Mouse (Mus musculus) stomach, embryonic 14.5 days (tissue): ENCODE measurements around the gene Imp4. TPM values are rescaled to one million over a fixed set of nuclear protein-coding genes. Genes with fewer than 3 reads are reported as not detected.

Source experiments
- ATAC-seq: fragments of 200-750 bp; cut with Nextera tagmentation; 2 replicates; pipeline ENCODE4 v1.8.0; 2017; ENCODE audit warnings: low read depth, moderate TSS enrichment; ENCODE audit not compliant: insufficient number of reproducible peaks, insufficient read depth, low FRiP score
- H3K27ac ChIP-seq: fragments of 300-500 bp; sonication (generic); 2 replicates; pipeline ENCODE4 v1.5.1; 2014; ENCODE audit warnings: mild to moderate bottlenecking, low read length, moderate library complexity, mixed read lengths
- H3K27me3 ChIP-seq: fragments of 300-500 bp; sonication (generic); 2 replicates; pipeline ENCODE4 v1.6.1; 2014; ENCODE audit warnings: low read length, control low read depth, mixed read lengths; ENCODE audit not compliant: control insufficient read depth, insufficient read depth
- H3K36me3 ChIP-seq: fragments of 300-500 bp; sonication (generic); 2 replicates; pipeline ENCODE4 v1.6.1; 2014; ENCODE audit warnings: mild to moderate bottlenecking, control low read depth, low read length, moderate library complexity, mixed read lengths; ENCODE audit not compliant: control insufficient read depth, insufficient read depth
- H3K4me1 ChIP-seq: fragments of 300-500 bp; sonication (generic); 2 replicates; pipeline ENCODE4 v1.6.1; 2014; ENCODE audit warnings: low read length, control low read depth, mixed read lengths; ENCODE audit not compliant: control insufficient read depth, insufficient read depth
- H3K4me2 ChIP-seq: fragments of 300-500 bp; sonication (generic); replicated peaks from 2 replicates; pipeline ENCODE4 v1.6.1; 2014; ENCODE audit warnings: low read depth, low read length, control low read depth
- H3K4me3 ChIP-seq: fragments of 300-500 bp; sonication (generic); 2 replicates; pipeline ENCODE4 v1.5.1; 2014; ENCODE audit warnings: low read depth, low read length, control low read depth
- H3K9ac ChIP-seq: fragments of 300-500 bp; sonication (generic); replicated peaks from 2 replicates; pipeline ENCODE4 v1.6.1; 2014; ENCODE audit warnings: low read depth, mild to moderate bottlenecking, control low read depth, low read length, moderate library complexity, mixed read lengths
- H3K9me3 ChIP-seq: fragments of 300-500 bp; sonication (generic); 2 replicates; pipeline ENCODE4 v1.6.1; 2016; ENCODE audit warnings: low read depth, low read length, control low read depth; ENCODE audit not compliant: control insufficient read depth
- WGBS: fragments of 180-500 bp; shearing (Covaris S2); extraction: QIAGEN DNeasy Blood & Tissue Kit; methylation state at CpG from one replicate; pipeline ENCODE4 v1.1.7; 2014; 5-methylcytosine and 5-hydroxymethylcytosine counted together
- polyA plus RNA-seq: library from polyadenylated mRNA; unstranded; fragments of >200 nt; fragmentation: Nextera tagmentation; extraction: Ambion mirVana; gene quantifications from 2 replicates; pipeline ENCODE4 v1.2.1, GENCODE M21; 2014

Imp4 gene
- polyA plus RNA-seq, 1 experiment from 2014 or later = 83.4 TPM

DNA sequence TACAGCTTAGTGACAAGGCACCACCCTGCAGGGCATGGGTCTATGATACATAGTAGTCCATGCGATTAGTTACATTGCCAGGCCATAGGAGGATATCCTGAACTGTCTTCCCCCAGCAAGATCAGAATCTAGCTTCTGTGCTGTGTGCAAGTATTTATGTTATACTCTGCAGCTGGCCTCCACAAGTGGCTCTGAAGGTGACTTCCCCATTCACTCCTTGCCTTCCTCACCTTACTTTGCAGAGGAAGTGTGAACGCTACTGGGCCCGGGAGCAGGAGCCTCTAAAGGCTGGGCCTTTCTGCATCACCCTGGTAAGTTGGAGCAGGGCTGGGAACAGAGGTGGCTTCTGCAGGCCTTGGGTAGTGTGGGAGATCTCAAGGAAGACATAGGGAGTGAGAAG is 28.4 kb downstream of the Imp4 start:
- 56% methylated on average over 3 of the region's 3 CpGs for WGBS
- ATAC-seq = no peak
- H3K27ac ChIP-seq = no peak overlapping the region

DNA sequence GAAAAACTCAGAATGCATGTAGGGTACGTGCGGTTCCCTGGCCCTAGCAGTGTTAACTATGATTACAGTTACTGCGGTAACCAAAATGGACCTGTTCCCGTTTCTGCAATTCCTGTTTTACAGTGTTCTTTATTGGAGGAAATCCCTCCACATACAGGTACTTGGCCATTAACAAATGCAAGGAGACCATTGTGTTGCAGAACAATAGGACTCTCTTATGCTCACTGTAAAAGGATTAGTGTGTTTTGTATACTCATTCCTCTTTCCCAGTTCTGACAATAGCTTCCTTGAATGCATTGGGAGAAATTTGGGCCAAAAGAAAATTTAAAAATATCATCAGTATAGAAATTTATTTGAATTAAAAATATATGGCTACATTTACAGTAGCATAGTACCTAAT is 28.8 kb downstream of the Imp4 start:
- Histone ChIP-seq H3K4me3 (no peak overlapping the region), H3K4me2 (no peak overlapping the region), H3K27ac (no peak overlapping the region), H3K9ac (no peak overlapping the region), H3K27me3 (no peaks in the 10 kb centered on the region), H3K36me3 (no peaks in the 10 kb centered on the region), H3K4me1 (no peaks in the 10 kb centered on the region), H3K9me3 (no peaks in the 10 kb centered on the region)
- 70% methylated on average over 4 of the region's 4 CpGs for WGBS
- no peak for ATAC-seq

More for the DNA sequence above, 28.4 kb downstream of the Imp4 start:
- Histone ChIP-seq H3K9me3 (no peaks in the 10 kb centered on the region), H3K4me2 (no peak overlapping the region), H3K4me3 (no peak overlapping the region), H3K9ac (no peak overlapping the region), H3K27me3 (no peaks in the 10 kb centered on the region), H3K4me1 (no peaks in the 10 kb centered on the region), H3K36me3 (no peaks in the 10 kb centered on the region)

DNA sequence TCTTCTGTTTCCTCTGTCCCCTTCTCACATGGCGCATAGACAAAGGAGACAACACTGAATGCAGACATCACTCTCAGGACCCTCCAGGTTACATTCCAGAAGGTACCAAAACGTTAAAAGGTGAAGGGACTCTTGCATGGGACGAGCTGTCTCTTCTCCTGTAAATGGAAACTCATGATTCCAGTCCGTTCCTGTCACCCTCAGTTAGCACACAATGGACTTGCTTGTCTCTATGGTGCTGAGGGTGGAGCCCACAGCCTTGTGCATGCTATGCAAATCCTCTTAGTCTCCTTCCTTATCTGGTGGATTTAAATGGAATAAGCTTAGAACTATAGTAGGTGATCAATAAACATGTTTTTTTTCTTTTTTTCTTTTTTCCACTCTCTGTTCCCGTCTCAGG is 30.1 kb downstream of the Imp4 start:
- no peaks in the 10 kb centered on the region for H3K9me3 ChIP-seq
- no peak overlapping the region for H3K9ac ChIP-seq
- H3K27me3 ChIP-seq = no peaks in the 10 kb centered on the region
- no peaks in the 10 kb centered on the region for H3K4me1 ChIP-seq
- H3K27ac ChIP-seq = no peak overlapping the region
- no peak overlapping the region for H3K4me2 ChIP-seq
- no peaks in the 10 kb centered on the region for H3K36me3 ChIP-seq
- WGBS = 73% methylated on average over 5 of the region's 5 CpGs
- no peak overlapping the region for H3K4me3 ChIP-seq
- ATAC-seq = no peak

DNA sequence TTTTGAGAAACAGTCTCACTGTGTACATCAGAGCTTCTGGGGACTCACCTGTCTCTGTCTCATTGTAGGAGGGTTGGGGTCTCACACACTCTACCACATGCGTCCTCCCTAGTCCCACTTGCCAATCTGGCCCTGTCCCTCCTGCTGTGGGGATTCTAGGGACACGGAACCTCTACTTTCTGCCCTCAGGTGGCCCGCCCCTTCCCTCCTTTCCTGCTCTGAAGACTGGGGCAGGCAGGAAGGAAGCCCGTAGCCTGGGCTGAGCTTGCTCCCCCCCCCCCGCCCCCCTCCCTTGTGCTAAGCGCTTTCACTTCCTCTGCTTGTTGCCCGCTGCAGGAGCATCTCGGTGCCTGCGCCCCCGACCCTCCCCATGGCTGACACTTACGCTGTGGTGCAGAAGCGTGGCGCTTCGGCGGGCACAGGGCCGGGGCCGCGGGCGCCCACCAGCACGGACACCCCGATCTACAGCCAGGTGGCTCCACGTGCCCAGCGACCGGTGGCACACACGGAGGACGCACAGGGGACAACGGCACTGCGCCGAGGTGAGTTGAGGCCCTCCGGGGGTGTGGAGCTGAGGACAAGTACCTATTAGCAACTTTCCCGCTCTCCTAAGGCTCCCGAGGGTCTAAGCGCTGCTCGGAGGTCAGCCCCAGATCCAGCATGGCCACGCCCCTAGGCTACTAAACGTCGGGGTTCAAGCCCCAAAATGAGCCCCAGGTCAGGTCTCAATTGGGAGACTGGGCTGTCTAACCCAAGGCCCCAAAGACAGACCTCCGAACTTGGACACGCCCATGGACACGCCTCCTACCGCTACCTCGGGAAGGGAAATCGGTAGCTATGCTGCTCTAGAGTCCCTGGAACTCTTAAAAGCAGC is 33.0 kb downstream of the Imp4 start:
- no peak overlapping the region for H3K27ac ChIP-seq
- under 1% methylated on average over 41 of the region's 43 CpGs for whole genome bisulfite sequencing
- peak overlapping the region; percentile 97 for H3K4me2 ChIP-seq
- no peaks in the 10 kb centered on the region for H3K36me3 ChIP-seq
- H3K27me3 ChIP-seq = no peaks in the 10 kb centered on the region
- peak overlapping the region; percentile 43 for H3K9ac ChIP-seq
- H3K9me3 ChIP-seq = no peaks in the 10 kb centered on the region
- H3K4me1 ChIP-seq = no peaks in the 10 kb centered on the region
- H3K4me3 ChIP-seq = peak overlapping the region; percentile 41
- ATAC-seq = peak; percentile 70

- no peak overlapping the region for H3K4me3 ChIP-seq
- no peaks in the 10 kb centered on the region for H3K9me3 ChIP-seq
- no peaks in the 10 kb centered on the region for H3K4me1 ChIP-seq
- no peaks in the 10 kb centered on the region for H3K27me3 ChIP-seq
- no peak for ATAC-seq
- H3K27ac ChIP-seq = no peak overlapping the region
- no peaks in the 10 kb centered on the region for H3K36me3 ChIP-seq
- H3K9ac ChIP-seq = no peak overlapping the region
- 37% methylated on average over 11 of the region's 11 CpGs for WGBS
- H3K4me2 ChIP-seq = no peak overlapping the region
Observed at GRCm38 (mm10) chr1:34478891-34479655, 39.4 kb downstream of the Imp4 start.

- WGBS = 63% methylated on average over 5 of the region's 5 CpGs
- no peaks in the 10 kb centered on the region for H3K9me3 ChIP-seq
- H3K4me2 ChIP-seq = no peak overlapping the region
- no peak overlapping the region for H3K27ac ChIP-seq
- no peaks in the 10 kb centered on the region for H3K27me3 ChIP-seq
- H3K36me3 ChIP-seq = no peaks in the 10 kb centered on the region
- ATAC-seq = no peak
- no peak overlapping the region for H3K4me3 ChIP-seq
- H3K9ac ChIP-seq = no peak overlapping the region
- no peaks in the 10 kb centered on the region for H3K4me1 ChIP-seq
Observed at GRCm38 (mm10) chr1:34480801-34481200, 41.1 kb downstream of the Imp4 start.

DNA sequence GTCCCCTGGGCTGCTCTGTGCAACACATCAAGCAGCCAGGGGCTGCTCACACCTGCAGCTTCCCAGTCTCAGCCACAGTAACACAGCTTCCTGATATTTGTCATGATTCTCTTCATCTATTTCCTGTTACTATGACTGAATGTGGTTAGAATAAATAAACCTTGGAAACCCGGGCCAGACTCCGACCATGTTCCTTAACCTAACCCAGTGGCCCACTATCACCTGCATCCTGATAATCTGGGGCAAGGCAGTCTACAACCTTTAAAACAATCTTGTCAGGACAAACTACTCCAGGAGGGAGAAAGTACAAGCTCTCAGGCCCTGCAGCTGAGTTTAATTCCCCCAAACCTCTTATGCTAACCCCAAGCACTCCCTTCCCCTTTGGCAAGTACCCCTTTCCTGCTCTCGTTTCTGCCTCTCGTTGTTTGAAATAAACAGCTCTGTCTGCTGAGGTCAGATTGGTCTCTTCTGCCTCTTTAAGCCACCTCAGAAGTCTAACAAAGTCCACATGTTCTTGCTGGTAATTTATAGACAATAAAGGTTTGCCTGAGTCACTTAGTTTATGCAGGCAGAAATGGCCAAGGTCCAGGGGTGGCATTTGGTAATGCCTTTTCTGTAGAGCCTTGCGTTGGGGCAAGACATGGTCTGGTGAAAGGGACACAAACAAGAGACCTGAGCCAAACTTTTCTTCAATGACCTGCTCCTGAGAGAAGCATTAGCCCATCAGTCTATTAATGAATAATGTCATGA is 42.4 kb downstream of the Imp4 start:
- H3K27me3 ChIP-seq = no peaks in the 10 kb centered on the region
- no peak overlapping the region for H3K4me3 ChIP-seq
- ATAC-seq = no peak
- no peak overlapping the region for H3K27ac ChIP-seq
- H3K4me1 ChIP-seq = no peaks in the 10 kb centered on the region
- H3K9me3 ChIP-seq = no peaks in the 10 kb centered on the region
- H3K4me2 ChIP-seq = no peak overlapping the region
- WGBS = 32% methylated on average over 5 of the region's 5 CpGs
- no peak overlapping the region for H3K9ac ChIP-seq
- H3K36me3 ChIP-seq = no peaks in the 10 kb centered on the region

DNA sequence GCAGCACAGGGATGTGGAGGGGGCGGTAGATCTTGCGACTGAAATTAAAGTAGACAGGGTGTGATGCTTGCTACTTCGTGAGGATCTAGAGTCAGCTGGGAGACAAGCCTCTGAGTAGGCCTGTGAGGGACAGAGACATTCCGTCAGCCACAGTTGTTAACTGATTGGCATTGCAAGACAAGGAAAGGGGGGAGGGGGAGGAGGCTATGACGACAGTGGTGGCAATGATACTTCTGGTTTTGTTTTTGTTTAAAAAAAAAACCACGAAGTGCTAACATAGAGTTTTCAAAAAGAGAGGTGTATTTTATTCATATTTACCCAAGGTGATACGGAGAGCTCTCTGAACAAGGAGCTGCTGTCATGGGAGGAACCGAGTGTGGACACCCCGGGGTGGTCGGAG is 44.8 kb downstream of the Imp4 start:
- Histone ChIP-seq H3K9me3 (no peaks in the 10 kb centered on the region), H3K36me3 (no peaks in the 10 kb centered on the region), H3K27ac (no peak overlapping the region), H3K4me1 (no peaks in the 10 kb centered on the region), H3K4me2 (no peak overlapping the region), H3K9ac (no peak overlapping the region), H3K4me3 (no peak overlapping the region), H3K27me3 (no peaks in the 10 kb centered on the region)
- 82% methylated on average over 10 of the region's 10 CpGs for WGBS
- no peak for ATAC-seq
